Mouse (Mus musculus): ENCODE measurements around the gene Wasl.

GRCm38 (mm10) chr6:24620936-24621335 is 43.9 kb downstream of the Wasl start:
- TF ChIP-seq POLR2A (IDR thresholded peaks at IDR 0.05; ENCODE audit: low read depth, low read length) (no peak), CTCF (conservative IDR thresholded peaks at IDR 0.05; ENCODE audit: insufficient read depth, insufficient read length, low read depth, low read length) (no peak)
